Mouse (Mus musculus) spleen, postnatal 0 days (tissue): ENCODE data around the gene Rab43. TPM values are rescaled to one million over a fixed set of nuclear protein-coding genes. Genes with fewer than 3 reads are reported as not detected.

Source experiments
- polyA plus RNA-seq: library from polyadenylated mRNA; unstranded; fragments of >200 nt; fragmentation: Nextera tagmentation; extraction: Ambion mirVana; gene quantifications from 2 replicates; pipeline ENCODE4 v1.2.1, GENCODE M21; 2015

Gene Rab43
- polyA plus RNA-seq: 37.3 and 40.1 TPM in 2 replicates

DNA sequence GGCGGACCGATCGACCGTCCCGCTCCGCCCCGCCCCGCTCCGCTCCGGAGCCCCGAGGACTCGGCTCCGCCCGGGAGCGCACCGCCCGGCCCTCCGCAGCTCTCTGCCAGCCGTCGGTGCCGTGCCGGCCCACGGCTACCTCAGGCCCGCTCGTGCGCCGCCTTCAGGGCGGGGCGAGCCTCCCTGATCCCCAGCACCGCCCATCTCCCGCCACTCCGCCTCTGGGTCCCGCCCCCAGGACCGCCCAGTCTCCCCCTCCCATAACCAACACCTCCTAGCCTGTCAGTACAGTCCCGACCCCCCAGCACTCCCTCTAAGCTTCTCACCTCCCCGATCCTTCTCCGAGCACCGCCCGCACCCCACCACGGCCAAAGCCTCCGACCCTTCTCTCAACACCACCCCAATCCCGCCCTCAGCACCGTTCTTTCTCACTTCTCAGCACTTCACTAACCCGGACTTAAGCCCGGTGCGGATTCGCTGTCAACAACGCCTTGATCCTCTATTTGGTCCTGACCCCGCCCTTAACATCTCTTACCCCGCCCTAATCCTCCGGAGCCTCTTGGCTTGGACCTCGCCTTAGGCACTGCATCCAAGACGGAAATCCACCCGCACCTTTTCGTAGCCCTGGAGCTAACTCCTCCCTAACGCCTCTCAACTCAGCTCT lies at the start of gene Rab43:
Rab43 (minus strand) TSS at position 490 of the 664 bp plus-strand sequence.

DNA sequence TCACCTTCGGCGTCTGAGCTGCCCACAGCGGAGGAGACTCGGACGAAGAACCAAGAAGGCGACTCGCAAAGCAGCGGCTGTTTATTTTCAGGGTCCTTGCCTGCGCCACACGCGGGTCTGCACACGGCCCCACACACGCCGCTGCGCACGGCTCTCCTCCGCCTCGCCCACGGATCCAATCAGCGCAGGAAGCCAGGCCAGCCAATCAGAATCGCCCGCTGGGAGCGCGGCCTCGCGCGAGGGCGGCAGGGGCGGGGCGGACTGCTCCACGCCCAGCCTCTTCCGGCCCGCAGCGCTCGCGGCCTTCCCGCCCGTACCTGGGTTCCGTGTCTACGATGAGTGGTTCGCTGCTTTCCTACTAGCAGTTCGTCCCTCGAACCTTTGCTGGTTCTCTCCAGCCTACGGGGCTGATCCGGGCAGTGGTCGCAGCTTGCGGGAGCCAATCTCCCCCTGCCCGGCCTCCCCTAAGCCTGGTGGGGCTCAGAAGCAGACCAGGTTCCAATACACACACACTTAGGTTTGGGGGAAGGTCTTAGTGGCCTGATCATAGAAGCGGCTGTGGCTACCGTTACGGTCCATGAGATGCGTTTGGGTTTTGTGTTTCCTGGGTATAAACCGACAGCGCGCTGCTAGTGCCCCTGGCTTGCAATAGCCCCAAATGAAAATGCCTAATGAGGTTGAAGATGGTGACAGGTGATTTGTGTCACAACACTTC lies 39.1 kb upstream of the Rab43 start, which contains the start of gene Cnbp:
Cnbp (minus strand) TSS at position 207 of the 715 bp plus-strand sequence.

DNA sequence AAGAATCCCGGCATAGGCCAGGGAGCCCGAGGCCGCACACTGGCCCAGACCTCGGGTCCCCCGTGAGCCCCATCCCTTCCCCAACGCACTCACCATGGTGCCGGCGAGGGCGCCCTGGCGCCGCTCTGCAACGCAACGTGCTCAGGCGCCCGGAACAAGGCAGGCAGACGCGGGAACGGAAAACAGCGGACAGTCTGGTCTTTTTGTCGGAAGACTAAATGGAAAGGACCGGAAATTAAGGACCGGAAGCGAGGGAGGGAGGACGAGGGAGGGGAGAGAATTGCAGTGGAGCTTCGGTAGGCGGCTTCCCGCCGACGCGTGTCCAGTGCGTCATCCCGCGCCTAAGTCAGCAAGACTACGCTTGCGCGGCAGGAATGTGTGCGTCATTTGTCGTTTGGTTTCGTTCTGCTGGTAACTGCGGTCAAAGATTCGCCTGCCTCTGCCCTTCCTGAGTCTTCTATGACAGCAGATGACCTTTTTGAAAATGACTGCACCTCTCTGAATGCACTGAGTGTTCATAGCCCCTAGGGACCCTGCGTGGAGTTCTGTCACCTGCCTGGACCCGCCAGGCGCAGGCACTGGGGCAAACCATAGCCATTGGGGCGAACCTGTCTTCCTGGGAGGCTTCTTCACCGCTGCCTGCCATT lies 26.7 kb upstream of the Rab43 start, which contains the start of gene Isy1:
Isy1 (minus strand) TSS at position 248 of the 647 bp plus-strand sequence.

DNA sequence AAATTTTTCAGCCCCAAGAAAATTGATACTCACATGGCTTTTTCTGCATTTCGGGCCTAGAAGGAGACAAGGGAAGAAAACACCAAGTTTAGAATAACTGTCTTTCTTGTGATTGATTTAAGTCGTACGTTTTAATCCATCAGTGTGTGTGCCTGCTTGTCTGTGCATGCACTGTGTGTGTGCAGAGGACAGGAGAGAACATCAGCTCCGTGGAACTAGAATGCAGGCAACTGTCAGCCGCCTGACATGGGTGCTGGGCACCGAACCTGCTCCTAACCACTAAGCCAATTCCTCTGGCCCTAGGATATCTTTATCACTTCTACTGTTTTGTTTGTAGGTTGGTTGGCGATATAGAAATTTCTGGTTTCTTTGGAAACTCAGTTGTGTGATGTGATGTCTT lies 23.7 kb upstream of the Rab43 start, which contains the start of gene Gm45140:
Gm45140 (minus strand) TSS at position 101 of the 400 bp plus-strand sequence.

DNA sequence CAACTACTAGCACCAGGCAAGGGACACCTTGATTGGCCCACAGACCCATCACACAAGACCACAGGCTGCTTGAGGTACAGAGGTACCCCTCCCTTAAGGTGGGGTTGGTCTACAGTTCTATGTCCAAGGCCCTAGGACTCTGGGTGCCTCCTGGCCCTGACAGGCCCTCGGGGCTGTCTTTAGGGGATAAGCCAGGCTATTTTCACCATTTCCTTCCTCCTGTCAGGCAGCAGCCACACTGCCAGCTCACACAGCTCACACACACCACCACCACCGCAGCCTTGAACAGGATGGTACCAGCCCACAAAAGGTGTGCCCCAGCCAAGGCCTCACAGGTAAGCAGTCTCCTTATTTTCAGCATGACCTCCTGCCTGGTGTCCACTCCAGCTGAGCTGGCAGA lies 34.1 kb downstream of the Rab43 start, which contains the start of gene Gp9:
Gp9 (plus strand) TSS at position 231 of the 400 bp plus-strand sequence.

Other genes with a start within 250 kb of the Rab43 start
- gene Prokr1, start 221.4 kb downstream of the Rab43 start, polyA plus RNA-seq: 1.9 TPM in 2 replicates
- 17.2 and 18.1 TPM in 2 replicates for gene Aplf, start 140.0 kb downstream of the Rab43 start, polyA plus RNA-seq
- 0.67 and 0.86 TPM in 2 replicates for gene Efcc1, start 81.3 kb downstream of the Rab43 start, polyA plus RNA-seq
- 26.3 and 29.7 TPM in 2 replicates for gene Gp9, start 34.1 kb downstream of the Rab43 start, polyA plus RNA-seq
- 2.2 and 2.4 TPM in 2 replicates for gene Gm45140, start 23.6 kb upstream of the Rab43 start, polyA plus RNA-seq
- 43.4 and 47.8 TPM in 2 replicates for gene Isy1, start 26.6 kb upstream of the Rab43 start, polyA plus RNA-seq
- 611 and 628 TPM in 2 replicates for gene Cnbp, start 38.9 kb upstream of the Rab43 start, polyA plus RNA-seq
- gene Copg1, start 75.7 kb upstream of the Rab43 start, polyA plus RNA-seq: 42.2 and 43.2 TPM in 2 replicates
- 26.6 and 27.5 TPM in 2 replicates for gene Hmces, start 101.8 kb upstream of the Rab43 start, polyA plus RNA-seq
- gene H1fx, start 169.5 kb upstream of the Rab43 start, polyA plus RNA-seq: 6.3 and 7.4 TPM in 2 replicates
- gene Rab7, start 233.1 kb upstream of the Rab43 start, polyA plus RNA-seq: 104 and 116 TPM in 2 replicates